Mouse (Mus musculus) WW6 (cell line): ENCODE data around the gene Sult5a1.
"Not testable (repeated sequence)": the region's sequence is repeated elsewhere in the genome, so short reads cannot be mapped to it uniquely, and the experiment has no call there.

ENCODE experiments used
- DNase-seq: peaks from one replicate; pipeline ENCODE4 v3.0.0-alpha.2; 2013; ENCODE audit warnings: low read depth, low spot score

Gene Sult5a1

GRCm38 (mm10) chr8:123157888-123158465 is at the start of gene Sult5a1:
Sult5a1 (minus strand) TSS chr8:123158315.
- DNase-seq: no peak

DNA sequence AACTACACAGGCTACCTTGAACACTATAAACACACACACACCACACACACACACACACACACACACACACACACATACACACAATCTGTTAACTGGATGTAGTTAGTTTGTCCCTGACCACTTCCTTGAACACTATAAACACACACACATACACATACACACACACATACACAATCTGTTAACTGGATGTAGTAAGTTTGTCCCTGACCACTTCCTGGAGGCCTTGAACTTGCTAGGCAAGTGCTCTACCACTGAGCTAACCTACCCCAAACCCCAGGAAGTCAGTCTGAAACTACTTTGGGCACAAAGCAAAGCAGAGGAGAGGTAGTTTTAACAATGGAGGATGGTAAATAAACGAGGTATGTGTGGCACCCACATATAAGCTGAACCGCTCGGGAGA is 45.5 kb upstream of the Sult5a1 start:
- no peak for DNase-seq

- peak; percentile 65 for DNase-seq
These were observed 44.2 kb upstream of the Sult5a1 start for GRCm38 (mm10) chr8:123202288-123202687.

DNA sequence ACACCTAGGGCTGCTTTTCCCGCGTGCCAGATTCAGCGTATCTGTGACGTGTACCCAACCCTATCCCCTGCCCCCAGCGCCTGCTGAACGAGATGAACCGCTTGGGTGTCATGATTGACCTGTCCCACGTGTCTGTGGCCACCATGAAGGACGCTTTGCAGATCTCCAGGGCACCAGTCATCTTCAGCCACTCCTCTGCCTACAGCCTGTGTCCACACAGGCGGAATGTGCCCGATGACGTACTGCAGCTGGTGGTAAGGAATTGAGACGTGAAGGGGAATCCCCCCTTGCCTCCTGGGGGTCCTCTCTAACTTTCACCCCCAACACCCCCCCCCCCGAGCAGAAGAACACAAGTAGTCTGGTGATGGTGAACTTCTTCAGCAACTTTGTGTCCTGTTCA is 41.7 kb upstream of the Sult5a1 start:
- DNase-seq: no peak

GRCm38 (mm10) chr8:123197016-123197415 is 38.9 kb upstream of the Sult5a1 start:
- not testable (repeated sequence) for DNase-seq

- DNase-seq: no peak
These were observed 35.7 kb upstream of the Sult5a1 start for GRCm38 (mm10) chr8:123193771-123194170.

DNA sequence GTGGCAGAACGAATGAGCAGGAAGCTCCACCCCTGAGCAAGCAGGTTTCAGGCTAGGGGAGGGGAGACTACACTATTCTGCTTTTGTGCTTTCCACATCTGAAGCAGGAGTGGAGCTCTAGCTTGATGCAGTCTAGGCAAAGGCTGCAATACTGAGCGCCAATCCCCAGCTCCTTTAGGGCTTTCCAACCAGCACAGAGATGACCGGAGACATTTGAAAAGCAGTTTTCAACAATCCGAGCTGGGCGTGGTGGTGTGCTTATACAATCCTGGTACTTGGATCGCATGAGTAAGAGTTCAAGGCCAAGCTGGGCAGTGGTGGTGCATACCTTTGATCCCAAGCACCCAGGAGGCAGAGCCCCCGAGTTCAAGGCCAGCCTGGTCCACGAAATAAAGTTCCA is 33.8 kb upstream of the Sult5a1 start:
- no peak for DNase-seq

GRCm38 (mm10) chr8:123190678-123191077 is 32.6 kb upstream of the Sult5a1 start:
- peak; percentile 81 for DNase-seq

- no peak for DNase-seq
These were observed 30.7 kb upstream of the Sult5a1 start for GRCm38 (mm10) chr8:123188841-123189240.

DNA sequence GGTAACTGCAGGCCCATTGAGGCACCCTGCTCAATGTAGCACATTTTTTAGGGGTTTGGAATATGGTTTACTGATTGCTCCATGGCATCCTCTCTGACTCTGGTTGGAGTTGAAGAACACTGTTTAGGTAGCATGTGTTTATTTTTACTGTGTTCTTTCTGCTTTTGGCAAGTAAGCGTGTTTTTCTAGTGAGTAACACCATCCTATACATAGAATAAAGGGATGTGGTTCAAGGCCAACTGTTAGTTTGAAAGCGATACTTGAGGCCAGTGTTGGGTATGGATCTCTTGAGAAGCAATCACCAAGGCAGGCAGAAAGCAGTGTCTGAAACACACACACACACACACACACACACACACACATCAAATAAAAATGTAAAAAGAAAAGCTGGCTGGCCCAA is 29.9 kb upstream of the Sult5a1 start:
- DNase-seq: no peak

GRCm38 (mm10) chr8:123185566-123186409 is 27.7 kb upstream of the Sult5a1 start, which contains the start of gene Dpep1:
Dpep1 (plus strand) TSS chr8:123186242.
- DNase-seq: no peak

DNA sequence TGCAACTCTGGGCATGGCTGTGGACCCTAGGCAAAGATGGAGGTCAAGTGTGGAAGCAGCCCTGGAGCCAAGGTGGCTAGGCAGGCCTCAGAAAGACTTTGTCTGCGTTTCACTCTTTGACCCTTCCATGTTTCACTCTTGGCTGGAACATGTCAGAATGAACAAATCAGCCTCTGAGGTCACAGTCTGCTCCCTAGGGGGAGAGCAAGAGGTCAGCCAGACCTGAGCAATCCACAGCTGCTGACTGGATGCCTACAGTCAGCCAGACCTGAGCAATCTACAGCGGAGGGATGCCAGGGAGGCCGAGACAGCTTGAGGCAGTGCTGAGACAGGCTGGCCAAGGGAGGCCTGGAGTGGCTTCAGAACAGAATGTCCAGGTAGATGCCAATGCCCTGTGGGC is 23.3 kb upstream of the Sult5a1 start:
- no peak for DNase-seq

DNA sequence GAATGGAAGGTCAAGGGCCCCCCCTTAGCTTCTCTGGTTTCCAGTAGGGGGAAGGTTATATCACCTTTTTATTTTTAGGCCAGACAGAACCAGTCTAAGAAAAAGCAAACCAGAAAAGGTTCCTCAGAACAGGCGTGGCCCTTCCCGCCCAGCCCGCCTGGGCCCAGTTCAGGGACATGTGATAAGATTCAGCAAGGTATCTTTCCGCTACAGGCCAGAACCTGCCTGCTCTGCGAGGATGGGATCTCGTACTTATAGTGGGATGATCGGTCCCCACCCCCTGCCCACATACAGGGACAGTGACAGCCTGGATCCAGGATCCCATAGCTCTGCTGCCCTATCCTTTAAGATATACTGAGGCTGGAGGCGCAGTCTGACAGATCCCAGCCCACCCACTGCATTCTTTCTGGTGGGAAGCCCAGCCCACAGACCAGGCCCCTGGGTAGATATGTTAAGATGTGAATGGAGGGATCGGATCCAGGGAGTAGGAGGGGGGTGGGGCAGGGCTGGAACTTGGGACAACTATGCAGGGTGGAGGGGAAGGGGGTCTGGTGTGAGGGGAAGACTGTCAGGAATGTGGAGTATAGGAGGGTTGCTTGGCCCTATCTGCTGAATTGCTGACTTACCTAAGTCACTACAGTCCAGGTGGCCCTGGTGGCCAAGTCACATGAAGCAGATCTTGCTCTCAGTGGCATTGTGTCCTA is 1.9 kb downstream of the Sult5a1 start:
- no peak for DNase-seq

DNA sequence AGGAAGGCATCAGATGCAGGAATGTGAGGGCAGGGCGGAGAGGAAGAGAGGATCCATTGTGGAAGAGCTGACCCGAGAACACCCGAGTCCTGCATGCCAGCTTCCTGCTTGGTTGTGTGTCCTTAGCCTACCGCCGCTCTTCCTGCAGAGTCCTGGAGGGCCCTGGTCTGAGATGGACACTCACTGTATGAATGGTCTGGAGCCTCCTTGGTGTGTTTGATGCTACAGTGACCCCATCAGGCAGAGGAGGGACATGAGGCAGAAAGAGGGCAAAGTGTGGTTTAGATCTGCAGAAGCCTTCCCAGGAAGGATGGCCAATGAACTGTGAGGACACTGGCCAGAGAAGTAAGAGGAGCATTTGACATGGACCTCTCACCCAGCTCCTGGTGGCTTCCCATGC is 2.9 kb downstream of the Sult5a1 start:
- no peak for DNase-seq

- DNase-seq: no peak
These were observed 7.4 kb downstream of the Sult5a1 start for GRCm38 (mm10) chr8:123150737-123151171.

DNA sequence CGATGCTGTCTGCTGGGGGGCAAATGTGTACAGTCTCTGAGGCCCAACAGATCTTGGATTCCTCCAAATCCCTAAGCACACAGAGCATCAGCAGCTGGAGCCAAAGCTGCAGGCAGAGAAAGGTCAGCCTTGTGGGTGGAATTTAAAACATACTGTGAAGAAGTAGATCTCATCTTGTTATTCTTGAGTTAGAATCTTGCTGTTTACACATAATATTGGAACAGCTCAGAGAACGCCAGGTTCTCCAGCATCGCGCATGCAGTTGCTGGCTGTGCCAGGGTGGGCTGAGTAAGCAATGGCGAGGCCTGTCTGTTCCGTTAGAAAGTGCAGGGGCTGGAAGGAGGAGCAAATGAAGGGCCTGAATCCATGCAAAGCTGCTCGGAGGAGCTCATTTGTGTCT is 11.7 kb downstream of the Sult5a1 start:
- no peak for DNase-seq

DNA sequence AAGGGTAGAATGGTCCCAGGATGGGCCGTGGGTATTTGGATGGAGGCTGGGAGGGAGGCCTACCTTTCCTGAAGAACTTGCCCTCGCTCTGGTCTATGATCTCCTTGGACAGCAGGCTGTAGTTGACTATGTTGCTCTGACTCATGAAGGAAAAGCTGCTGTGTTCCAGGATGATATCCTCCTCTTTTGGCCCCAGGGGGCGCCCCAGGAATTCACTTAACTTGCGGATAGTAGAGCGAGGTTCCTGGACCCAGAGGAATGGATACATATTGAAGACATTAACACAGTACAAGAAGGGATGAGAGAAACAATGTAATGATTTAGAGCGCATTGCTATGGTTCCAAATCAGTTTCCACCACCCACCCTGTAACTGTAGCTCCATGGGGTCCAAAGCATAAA is 12.8 kb downstream of the Sult5a1 start:
- no peak for DNase-seq

- DNase-seq: no peak
These were observed 16.2 kb downstream of the Sult5a1 start for GRCm38 (mm10) chr8:123141741-123142462.

- DNase-seq: no peak
These were observed 19.4 kb downstream of the Sult5a1 start for GRCm38 (mm10) chr8:123138741-123139140.

DNA sequence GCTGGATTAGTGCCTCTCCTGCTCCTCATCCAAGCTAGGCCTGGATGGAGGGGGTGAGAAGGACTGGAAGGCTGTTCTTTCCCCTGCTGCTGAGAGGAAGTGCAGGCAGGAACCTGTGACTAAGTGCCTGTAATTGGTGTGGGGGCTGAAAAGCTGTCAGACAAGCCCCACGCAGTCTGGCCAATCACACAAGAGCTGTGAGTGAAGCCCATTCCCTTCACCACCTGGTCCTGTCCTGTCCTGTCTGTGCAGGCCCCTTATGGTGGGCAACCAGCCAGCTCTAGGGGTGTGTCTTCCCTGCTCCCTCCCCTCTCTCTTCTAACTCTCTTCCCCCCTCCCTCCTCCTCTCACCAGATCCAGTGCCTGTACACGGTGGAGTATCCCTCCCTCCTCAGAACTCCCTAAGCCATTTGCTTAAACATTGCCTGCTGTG is 20.5 kb downstream of the Sult5a1 start:
- no peak for DNase-seq

DNA sequence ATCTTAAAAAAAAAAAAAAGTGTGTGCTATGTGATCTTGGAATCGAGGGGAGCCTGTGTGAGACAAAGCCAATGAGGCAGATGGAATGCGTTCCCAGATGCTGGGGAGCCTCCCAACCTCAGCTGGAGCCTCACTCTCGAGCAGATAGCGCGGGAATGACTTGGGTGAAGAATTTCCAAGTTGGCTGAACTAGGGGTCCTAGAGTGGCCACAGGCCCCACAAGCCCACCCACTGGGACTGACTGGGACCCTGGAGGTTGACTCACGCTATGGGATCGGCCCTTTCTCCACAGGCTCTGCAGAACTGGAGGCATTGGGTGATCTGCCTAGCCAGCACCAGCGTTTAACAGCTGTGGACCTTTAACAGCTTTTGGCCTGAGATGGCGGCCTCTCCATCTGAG is 21.8 kb downstream of the Sult5a1 start:
- no peak for DNase-seq

GRCm38 (mm10) chr8:123135806-123136205 is 22.3 kb downstream of the Sult5a1 start:
- DNase-seq: no peak
